Mouse (Mus musculus) kidney, adult 2 months (tissue): ENCODE data around the gene Polr2m.

Source experiments
- CTCF ChIP-seq: fragments of 200-500 bp; conservative IDR thresholded peaks from 2 replicates; pipeline ENCODE4 v1.5.1; 2011; ENCODE audit warnings: low read depth, mild to moderate bottlenecking, control low read depth, low read length, moderate library complexity, mixed read lengths; ENCODE audit not compliant: insufficient read depth, insufficient read length
- POLR2A ChIP-seq: fragments of 200-500 bp; IDR thresholded peaks from one replicate; pipeline ENCODE4 v1.6.1; 2011; ENCODE audit warnings: low read depth, low read length, control low read depth

DNA sequence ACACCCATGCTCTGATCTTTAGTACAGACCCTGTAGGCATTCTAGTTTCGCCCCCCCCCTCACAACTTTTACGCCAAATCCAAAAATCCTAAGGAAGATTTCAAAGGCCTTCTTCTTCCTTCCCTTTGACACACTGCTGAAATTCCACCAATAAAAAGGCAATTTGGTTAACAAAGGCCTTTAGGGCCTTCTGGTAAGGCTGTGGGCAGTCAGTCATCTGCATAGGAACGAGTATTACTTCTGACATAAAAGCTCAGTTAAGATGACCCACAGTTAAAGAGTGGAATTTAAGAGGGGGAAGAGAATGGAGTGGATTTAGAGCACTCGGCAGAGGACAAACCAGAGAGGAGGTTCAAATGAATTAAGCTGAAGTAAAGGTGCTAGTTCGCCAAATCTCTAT lies 8.0 kb upstream of the Polr2m start:
- TF ChIP-seq CTCF (no peak), POLR2A (no peak)
